Mouse (Mus musculus) activated CD4-positive, CD25-positive, alpha-beta regulatory T cell, adult 4 months (primary cell): ENCODE data around the gene Ube2r2. TPM values are rescaled to one million over a fixed set of nuclear protein-coding genes. Genes with fewer than 3 reads are reported as not detected.

Experiments
- ATAC-seq: one replicate; pipeline ENCODE4 v1.8.0; 2017
- polyA plus RNA-seq, 2 experiments: library from polyadenylated mRNA; unstranded; fragments of 100-300 nt; shearing (Covaris generic); gene quantifications; one replicate each; pipeline ENCODE4 v1.2.1; 2017

Ube2r2 gene
- polyA plus RNA-seq, 2 experiments from 2014 or later = 25.6 to 25.8 TPM

GRCm38 (mm10) chr4:41179825-41180725, 44.5 kb downstream of the Ube2r2 start:
- ATAC-seq = no peak

- ATAC-seq = no peak
Measured at GRCm38 (mm10) chr4:41189809-41190208, 54.3 kb downstream of the Ube2r2 start.

- no peak for ATAC-seq
Measured at GRCm38 (mm10) chr4:41192544-41193512, 57.3 kb downstream of the Ube2r2 start.

- no peak for ATAC-seq
Measured at GRCm38 (mm10) chr4:41195328-41195727, 59.8 kb downstream of the Ube2r2 start.

GRCm38 (mm10) chr4:41196861-41197610, 61.5 kb downstream of the Ube2r2 start:
- no peak for ATAC-seq

GRCm38 (mm10) chr4:41202135-41202534, 66.6 kb downstream of the Ube2r2 start:
- no peak for ATAC-seq

GRCm38 (mm10) chr4:41205751-41206150, 70.2 kb downstream of the Ube2r2 start:
- no peak for ATAC-seq

GRCm38 (mm10) chr4:41208050-41208449, 72.5 kb downstream of the Ube2r2 start:
- no peak for ATAC-seq

GRCm38 (mm10) chr4:41225412-41225811, 89.9 kb downstream of the Ube2r2 start:
- ATAC-seq = no peak

GRCm38 (mm10) chr4:41226351-41226750, 90.8 kb downstream of the Ube2r2 start:
- ATAC-seq = no peak

GRCm38 (mm10) chr4:41235621-41236020, 100.1 kb downstream of the Ube2r2 start:
- no peak for ATAC-seq

GRCm38 (mm10) chr4:41240916-41241315, 105.4 kb downstream of the Ube2r2 start:
- peak; percentile 43 for ATAC-seq

Other genes starting within 250 kb of the Ube2r2 start
- not detected for gene Spink4, start 215.7 kb upstream of the Ube2r2 start, polyA plus RNA-seq
- gene Bag1, start 187.4 kb upstream of the Ube2r2 start, polyA plus RNA-seq = 10 to 100 TPM; 11.5 to 15.0 TPM
- gene Chmp5, start 187.3 kb upstream of the Ube2r2 start, polyA plus RNA-seq = 100 to 1,000 TPM; 121 to 129 TPM
- gene Nfx1, start 164.8 kb upstream of the Ube2r2 start, polyA plus RNA-seq = 10 to 100 TPM; 92.3 to 93.9 TPM
- gene Aqp7, start 87.6 kb upstream of the Ube2r2 start, polyA plus RNA-seq = under 1 TPM in 1 of 2 experiments, not detected in 1; 0.32 TPM
- gene Aqp3, start 37.6 kb upstream of the Ube2r2 start, polyA plus RNA-seq = 10 to 100 TPM; 22.7 to 27.5 TPM
- gene Nol6, start 11.3 kb upstream of the Ube2r2 start, polyA plus RNA-seq = 10 to 100 TPM; 11.8 to 19.0 TPM
- 10 to 100 TPM; 18.2 to 23.7 TPM for gene Ubap2, start 139.4 kb downstream of the Ube2r2 start, polyA plus RNA-seq
- 10 to 100 TPM; 24.4 to 28.0 TPM for gene Dcaf12, start 179.1 kb downstream of the Ube2r2 start, polyA plus RNA-seq
- gene Ubap1, start 213.3 kb downstream of the Ube2r2 start, polyA plus RNA-seq = 10 to 100 TPM; 25.5 to 36.2 TPM